Mouse (Mus musculus): ENCODE results near the gene A330070K13Rik. TPM values are rescaled to one million over a fixed set of nuclear protein-coding genes. Genes with fewer than 3 reads are reported as not detected.

A330070K13Rik gene
- not detected for polyA plus RNA-seq (2015; fragmentation: Illumina TruSeq; extraction: RNeasy Lipid Tissue Mini Kit (QIAGEN cat#74804); ENCODE audit: insufficient read depth, low replicate concordance)

GRCm38 (mm10) chr5:130384222-130384912 lies at the start of gene A330070K13Rik:
TSS of gene A330070K13Rik (minus strand) at chr5:130384631.

GRCm38 (mm10) chr5:130369237-130369636 lies 15.2 kb downstream of the A330070K13Rik start, which contains the start of gene Caln1:
TSS of gene Caln1 (plus strand) at chr5:130369455.

Other genes with a start within 250 kb of the A330070K13Rik start
- gene Kctd7, start 239.8 kb downstream of the A330070K13Rik start, polyA plus RNA-seq (2015; fragmentation: Illumina TruSeq; extraction: RNeasy Lipid Tissue Mini Kit (QIAGEN cat#74804); ENCODE audit: insufficient read depth, low replicate concordance) = 3.0 TPM
- gene Rabgef1, start 212.8 kb downstream of the A330070K13Rik start, polyA plus RNA-seq (2015; fragmentation: Illumina TruSeq; extraction: RNeasy Lipid Tissue Mini Kit (QIAGEN cat#74804); ENCODE audit: insufficient read depth, low replicate concordance) = 35.6 TPM
- 38.5 TPM for gene Tmem248, start 167.6 kb downstream of the A330070K13Rik start, polyA plus RNA-seq (2015; fragmentation: Illumina TruSeq; extraction: RNeasy Lipid Tissue Mini Kit (QIAGEN cat#74804); ENCODE audit: insufficient read depth, low replicate concordance)
- 107 TPM for gene Sbds, start 129.1 kb downstream of the A330070K13Rik start, polyA plus RNA-seq (2015; fragmentation: Illumina TruSeq; extraction: RNeasy Lipid Tissue Mini Kit (QIAGEN cat#74804); ENCODE audit: insufficient read depth, low replicate concordance)
- gene Tyw1, start 129.0 kb downstream of the A330070K13Rik start, polyA plus RNA-seq (2015; fragmentation: Illumina TruSeq; extraction: RNeasy Lipid Tissue Mini Kit (QIAGEN cat#74804); ENCODE audit: insufficient read depth, low replicate concordance) = 14.7 TPM
- not detected for gene Caln1, start 15.2 kb downstream of the A330070K13Rik start, polyA plus RNA-seq (2015; fragmentation: Illumina TruSeq; extraction: RNeasy Lipid Tissue Mini Kit (QIAGEN cat#74804); ENCODE audit: insufficient read depth, low replicate concordance)

Measured in spleen, adult 10 weeks (tissue).